Mouse (Mus musculus) megakaryocyte-erythroid progenitor cell, adult 5-6 weeks (primary cell): Measurements from ENCODE around the gene Gm20696. TPM values are rescaled to one million over a fixed set of nuclear protein-coding genes. Genes with fewer than 3 reads are reported as not detected.
A peak's percentile ranks its signal among the peaks of the same experiment; 100 is the strongest.

Experiments
- ATAC-seq: replicated peaks from 2 replicates; pipeline ENCODE4 v1.8.0; 2016; ENCODE audit warnings: mild to moderate bottlenecking, inconsistent platforms; ENCODE audit not compliant: severe bottlenecking, poor library complexity, low FRiP score, low TSS enrichment
- total RNA-seq, 2 experiments: library from RNA; stranded (forward) in 1 of 2; stranded (reverse) in 1 of 2; fragments of 200-1000, 215-1000 nt in 1 of 2; fragments of >200 nt in 1 of 2; fragmentation: Nextera tagmentation in 1 of 2; gene quantifications; 2 replicates each; pipeline ENCODE4 v1.2.3; 2014 to 2017

The Gm20696 gene
- total RNA-seq, 2 experiments from 2014 or later: 0.94 to 5.7 TPM

DNA sequence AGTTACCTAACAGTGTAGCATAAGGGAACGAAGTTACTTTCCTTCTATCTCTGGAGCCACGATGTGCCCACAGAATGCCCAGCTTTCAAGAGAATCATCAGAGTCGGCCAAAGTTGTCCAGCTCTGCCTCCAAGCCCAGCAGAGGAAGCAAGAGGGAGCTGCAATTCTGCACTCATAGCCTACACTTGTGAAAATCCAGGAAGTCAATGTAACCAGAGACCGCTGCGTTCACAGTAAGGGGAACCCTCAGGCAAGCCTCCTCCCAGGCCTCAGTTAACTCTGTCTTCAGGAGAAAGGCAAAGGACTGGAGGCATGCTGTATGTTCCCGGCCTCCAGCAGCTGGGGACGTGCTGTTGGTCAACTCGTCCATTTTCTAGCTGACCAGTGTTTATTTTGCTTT lies 693 bp upstream of the Gm20696 start:
- no peak; the same call in 1 of the 2 replicates for ATAC-seq

DNA sequence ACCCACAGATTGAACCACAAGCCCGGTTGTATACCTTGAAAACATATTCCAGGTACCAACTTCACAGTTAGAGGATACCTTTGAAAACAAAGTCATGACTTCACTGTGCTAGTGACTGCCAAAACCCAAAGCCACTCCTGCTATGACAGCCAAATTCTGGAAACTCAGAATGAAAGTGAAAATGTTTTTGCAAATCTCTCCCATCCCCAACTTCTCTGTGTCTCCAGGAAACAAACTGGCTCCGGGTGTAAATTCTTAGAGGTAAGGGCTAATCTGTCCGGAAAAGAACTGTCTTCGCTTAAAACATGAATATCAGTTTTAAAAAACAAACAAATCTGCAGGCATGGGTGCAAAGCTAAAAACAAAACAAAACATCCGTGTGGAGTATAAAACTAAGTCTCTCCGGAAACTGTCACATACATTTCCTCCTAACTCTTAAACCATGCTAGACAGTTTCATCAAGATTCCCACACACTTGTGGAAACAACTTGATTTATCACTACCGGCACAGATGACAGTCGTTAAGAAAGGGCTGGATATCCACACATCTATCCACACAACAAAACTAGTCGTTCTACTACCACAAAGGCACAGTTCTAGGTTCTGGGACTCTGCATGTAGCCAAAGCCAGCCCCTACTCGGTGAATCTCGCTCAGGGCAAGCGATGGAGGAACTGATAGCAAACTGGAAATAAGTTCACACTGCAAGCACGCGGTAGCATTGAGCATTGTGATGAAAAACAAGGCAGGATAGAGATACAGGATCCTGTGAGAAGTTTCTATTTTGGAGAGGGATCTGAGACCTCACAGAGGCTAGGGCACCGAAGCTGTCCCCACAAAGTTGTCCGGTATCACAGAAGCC lies 910 bp downstream of the Gm20696 start:
- peak; percentile 38; the same call in 1 of the 2 replicates for ATAC-seq

DNA sequence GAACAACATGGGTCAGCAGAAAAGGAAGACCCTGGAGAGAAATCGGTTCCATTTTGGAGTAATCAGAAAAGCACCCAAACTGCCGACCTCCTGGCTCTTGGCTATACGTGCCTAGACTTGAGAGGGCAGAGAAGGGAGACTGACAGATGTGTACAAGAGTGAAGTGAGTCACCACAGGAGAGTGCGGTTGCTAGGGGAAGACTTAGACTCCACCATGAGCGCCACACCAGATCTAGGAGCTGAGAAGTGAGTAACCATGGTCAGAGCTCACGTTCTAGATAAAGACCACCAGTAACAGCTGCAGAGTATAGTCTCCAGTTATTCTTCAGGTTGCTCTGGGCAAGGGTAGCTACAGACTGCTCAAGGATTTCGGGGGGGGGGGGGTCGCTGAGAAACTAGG lies 3.4 kb downstream of the Gm20696 start:
- no peak for ATAC-seq

DNA sequence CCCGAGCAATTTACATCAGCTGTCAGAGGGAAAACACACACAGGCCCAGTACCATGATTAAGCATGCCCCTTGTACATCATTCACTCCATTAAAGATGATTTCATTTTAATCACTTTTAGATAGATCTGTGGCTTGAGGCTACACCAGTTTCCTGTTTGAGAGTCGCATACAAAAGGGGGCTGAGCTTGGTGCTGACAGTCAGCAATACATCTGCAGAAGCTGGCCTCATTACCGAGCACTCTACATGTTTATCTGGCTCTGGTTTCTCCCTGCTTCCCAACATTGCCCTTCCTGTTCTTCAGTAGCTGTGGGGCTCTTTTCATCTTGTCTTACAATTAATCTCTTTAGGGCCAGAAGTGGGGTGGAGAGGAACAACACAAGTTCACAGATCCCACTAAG lies 6.2 kb downstream of the Gm20696 start:
- ATAC-seq: no peak

DNA sequence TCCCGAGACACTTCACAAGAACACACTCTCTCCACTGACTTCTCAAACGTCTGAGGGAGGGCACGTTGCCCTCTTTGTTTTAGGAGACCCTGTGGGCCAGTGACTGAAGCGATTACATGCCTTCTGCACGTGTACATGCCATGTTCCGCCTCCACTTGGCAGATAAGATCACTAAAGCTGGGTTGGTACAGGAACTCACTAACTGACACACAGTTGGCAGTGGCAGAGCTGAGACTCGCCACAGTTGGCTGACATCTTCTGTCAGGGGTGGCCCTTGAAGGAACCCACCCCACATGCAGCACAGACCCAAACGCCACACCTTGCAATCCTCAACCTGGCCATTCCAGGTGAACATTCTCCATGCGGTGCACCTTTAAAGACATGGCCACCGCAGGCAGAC lies 8.0 kb downstream of the Gm20696 start:
- ATAC-seq: peak; percentile 68

- ATAC-seq: no peak
Observed at GRCm38 (mm10) chr6:99656088-99656487, 10.5 kb downstream of the Gm20696 start.

GRCm38 (mm10) chr6:99655488-99655887 lies 11.1 kb downstream of the Gm20696 start:
- ATAC-seq: peak; percentile 77

DNA sequence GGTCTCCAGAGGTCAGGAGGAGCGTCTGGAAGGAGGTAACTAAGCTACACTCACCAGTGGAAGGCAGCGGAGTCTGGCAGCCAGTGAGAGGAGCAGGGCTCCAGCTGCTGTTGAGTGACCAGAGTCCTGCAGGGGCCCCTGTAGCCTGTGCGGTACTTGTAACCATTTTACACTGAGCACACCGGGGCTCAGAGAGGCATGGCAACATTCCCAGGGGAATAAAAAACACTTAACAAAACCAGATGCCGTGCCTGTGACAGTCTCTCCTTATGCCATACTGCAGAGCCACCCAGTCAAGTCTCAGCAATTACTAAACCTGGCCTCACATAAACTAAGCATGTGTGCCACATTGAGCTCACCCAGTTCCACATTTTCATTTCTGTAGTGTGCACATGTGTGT lies 12.3 kb downstream of the Gm20696 start:
- no peak for ATAC-seq

DNA sequence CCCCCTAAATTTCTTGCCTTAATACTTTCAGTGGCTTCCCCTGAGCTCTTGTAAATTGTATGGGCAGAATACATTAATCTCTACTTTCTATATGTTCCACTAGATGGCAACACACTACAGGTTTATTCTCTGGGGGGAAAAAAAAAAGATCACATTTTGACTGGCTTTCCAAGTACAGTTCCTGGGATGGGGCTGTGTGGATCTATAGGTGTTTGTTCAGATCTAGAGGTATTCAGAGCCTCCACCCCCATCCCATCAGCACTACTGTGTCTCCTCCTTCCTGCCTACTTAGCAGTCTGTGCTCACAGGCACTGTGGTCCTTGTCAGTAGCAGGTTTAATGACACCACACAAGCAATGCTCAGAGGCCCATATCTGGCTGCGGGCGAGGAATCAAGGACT lies 14.3 kb downstream of the Gm20696 start:
- no peak for ATAC-seq

- ATAC-seq: no peak
Observed at GRCm38 (mm10) chr6:99649307-99649706, 17.3 kb downstream of the Gm20696 start.

GRCm38 (mm10) chr6:99646344-99646743 lies 20.3 kb downstream of the Gm20696 start:
- ATAC-seq: no peak

DNA sequence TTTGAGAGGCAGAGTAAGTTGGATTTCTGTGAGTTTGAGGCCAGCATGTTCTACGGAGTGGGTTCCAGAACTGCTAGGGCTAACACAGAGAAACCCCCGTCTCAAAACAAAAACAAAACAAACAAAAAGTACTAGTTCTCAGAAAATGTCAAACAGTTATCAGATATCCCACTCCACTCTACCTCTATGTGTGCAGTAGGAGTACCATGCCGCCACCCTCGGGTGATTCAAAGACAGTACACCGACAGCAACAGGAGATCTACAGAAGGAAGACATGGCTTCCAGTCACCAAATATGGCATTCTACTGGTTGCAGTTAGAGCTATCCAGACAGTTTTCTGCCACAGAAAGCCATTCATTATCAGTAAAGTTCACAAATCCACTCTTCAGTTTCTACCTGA lies 21.7 kb downstream of the Gm20696 start:
- ATAC-seq: no peak

- ATAC-seq: no peak
Observed at GRCm38 (mm10) chr6:99644386-99644785, 22.2 kb downstream of the Gm20696 start.

- ATAC-seq: no peak
Observed at GRCm38 (mm10) chr6:99643439-99644199, 23.0 kb downstream of the Gm20696 start.

GRCm38 (mm10) chr6:99637456-99637855 lies 29.1 kb downstream of the Gm20696 start:
- ATAC-seq: no peak

- no peak for ATAC-seq
Observed at GRCm38 (mm10) chr6:99636801-99637200, 29.8 kb downstream of the Gm20696 start.

GRCm38 (mm10) chr6:99636121-99636520 lies 30.5 kb downstream of the Gm20696 start:
- no peak for ATAC-seq

GRCm38 (mm10) chr6:99632121-99632980 lies 34.2 kb downstream of the Gm20696 start:
- ATAC-seq: no peak

GRCm38 (mm10) chr6:99631637-99632036 lies 35.0 kb downstream of the Gm20696 start:
- no peak for ATAC-seq
